Mouse (Mus musculus): ENCODE measurements around the gene Mrpl48. TPM values are rescaled to one million over a fixed set of nuclear protein-coding genes. Genes with fewer than 3 reads are reported as not detected.

The Mrpl48 gene
- polyA plus RNA-seq, 1 experiment from 2014 or later = 77.3 TPM

- H3K27me3 ChIP-seq (replicated peaks) = no peaks in the 10 kb centered on the region
- 0 out of 2 replicates have a peak, but pooled peaks cover 6% of the 10 kb centered on the region for H3K4me1 ChIP-seq
- no peak overlapping the region for H3K27ac ChIP-seq
- WGBS = 44% methylated on average over 2 of the region's 2 CpGs
- H3K36me3 ChIP-seq = peaks cover 23% of the 10 kb centered on the region
- H3K4me3 ChIP-seq (replicated peaks) = no peak overlapping the region
- no peak overlapping the region for H3K4me2 ChIP-seq
- H3K9ac ChIP-seq = no peak overlapping the region
- H3K9me3 ChIP-seq = no peaks in the 10 kb centered on the region
- no peak for ATAC-seq (ENCODE audit: insufficient read depth, low FRiP score, low read depth)
Observed at GRCm38 (mm10) chr7:100501844-100502373, 106.2 kb downstream of the Mrpl48 start.

GRCm38 (mm10) chr7:100501027-100501843, 106.9 kb downstream of the Mrpl48 start:
- Histone ChIP-seq H3K27me3 (replicated peaks) (no peaks in the 10 kb centered on the region), H3K4me2 (no peak overlapping the region), H3K9me3 (no peaks in the 10 kb centered on the region), H3K9ac (no peak overlapping the region), H3K4me1 (peaks cover 12% of the 10 kb centered on the region), H3K27ac (no peak overlapping the region), H3K4me3 (replicated peaks) (no peak overlapping the region), H3K36me3 (peaks cover 29% of the 10 kb centered on the region)
- WGBS = 63% methylated on average over 6 of the region's 6 CpGs
- no peak for ATAC-seq (ENCODE audit: insufficient read depth, low FRiP score, low read depth)

- H3K9ac ChIP-seq = no peak overlapping the region
- H3K27ac ChIP-seq = no peak overlapping the region
- WGBS = 61% methylated on average over 16 of the region's 16 CpGs
- no peak for ATAC-seq (ENCODE audit: insufficient read depth, low FRiP score, low read depth)
- peaks cover 20% of the 10 kb centered on the region for H3K4me1 ChIP-seq
- H3K27me3 ChIP-seq (replicated peaks) = no peaks in the 10 kb centered on the region
- no peak overlapping the region for H3K4me3 ChIP-seq (replicated peaks)
- H3K9me3 ChIP-seq = no peaks in the 10 kb centered on the region
- no peak overlapping the region for H3K4me2 ChIP-seq
- peaks cover 30% of the 10 kb centered on the region for H3K36me3 ChIP-seq
Observed at GRCm38 (mm10) chr7:100500276-100500977, 107.7 kb downstream of the Mrpl48 start.

GRCm38 (mm10) chr7:100499465-100499864, 108.6 kb downstream of the Mrpl48 start:
- no peak for ATAC-seq (ENCODE audit: insufficient read depth, low FRiP score, low read depth)
- H3K4me2 ChIP-seq = no peak overlapping the region
- H3K4me1 ChIP-seq = peaks cover 26% of the 10 kb centered on the region
- H3K9me3 ChIP-seq = no peaks in the 10 kb centered on the region
- H3K4me3 ChIP-seq (replicated peaks) = no peak overlapping the region
- H3K9ac ChIP-seq = no peak overlapping the region
- no peak overlapping the region for H3K27ac ChIP-seq
- H3K27me3 ChIP-seq (replicated peaks) = no peaks in the 10 kb centered on the region
- H3K36me3 ChIP-seq = peaks cover 30% of the 10 kb centered on the region

GRCm38 (mm10) chr7:100497982-100498381, 110.1 kb downstream of the Mrpl48 start:
- Histone ChIP-seq H3K9me3 (no peaks in the 10 kb centered on the region), H3K36me3 (peaks cover 30% of the 10 kb centered on the region), H3K4me1 (peaks cover 38% of the 10 kb centered on the region), H3K27me3 (replicated peaks) (no peaks in the 10 kb centered on the region), H3K4me2 (no peak overlapping the region), H3K4me3 (replicated peaks) (no peak overlapping the region), H3K9ac (no peak overlapping the region), H3K27ac (no peak overlapping the region)
- 90% methylated on average over 13 of the region's 13 CpGs for WGBS
- no peak for ATAC-seq (ENCODE audit: insufficient read depth, low FRiP score, low read depth)

DNA sequence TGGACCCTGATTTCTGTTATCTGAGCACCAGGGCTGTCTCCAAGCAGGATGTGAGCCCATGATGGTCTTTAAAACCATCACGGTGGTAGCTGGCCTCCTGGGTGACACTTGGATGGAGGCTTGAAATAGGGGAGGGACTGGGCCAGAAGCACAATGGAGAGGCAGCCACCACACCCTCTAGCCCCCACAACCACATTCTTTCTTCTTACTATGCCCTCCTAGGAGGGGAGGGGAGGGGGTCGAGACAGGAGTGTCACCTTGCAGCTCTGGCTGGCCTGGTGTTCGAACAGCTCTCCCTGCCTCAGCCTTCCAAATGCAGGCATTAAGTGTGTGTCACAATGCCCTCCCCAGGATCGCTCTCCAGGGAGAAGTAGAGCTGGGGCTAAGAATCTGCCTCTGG, 110.7 kb downstream of the Mrpl48 start:
- H3K4me1 ChIP-seq = peaks cover 40% of the 10 kb centered on the region

GRCm38 (mm10) chr7:100496791-100497190, 111.3 kb downstream of the Mrpl48 start:
- Histone ChIP-seq H3K4me1 (peaks cover 43% of the 10 kb centered on the region), H3K27ac (no peak overlapping the region), H3K27me3 (replicated peaks) (no peaks in the 10 kb centered on the region), H3K9me3 (no peaks in the 10 kb centered on the region), H3K4me2 (peak overlapping the region; percentile 96; the same call in 1 of the 2 replicates), H3K36me3 (peaks cover 30% of the 10 kb centered on the region), H3K9ac (no peak overlapping the region), H3K4me3 (replicated peaks) (peak overlapping the region; percentile 56; the same call in 1 of the 2 replicates)
- 99% methylated on average over 9 of the region's 9 CpGs for WGBS
- no peak for ATAC-seq (ENCODE audit: insufficient read depth, low FRiP score, low read depth)

More for the DNA sequence above, 110.7 kb downstream of the Mrpl48 start:
- no peak overlapping the region for H3K9ac ChIP-seq
- WGBS = 74% methylated on average over 4 of the region's 4 CpGs
- H3K4me2 ChIP-seq = no peak overlapping the region
- H3K4me3 ChIP-seq (replicated peaks) = no peak overlapping the region
- H3K27me3 ChIP-seq (replicated peaks) = no peaks in the 10 kb centered on the region
- no peaks in the 10 kb centered on the region for H3K9me3 ChIP-seq
- ATAC-seq (ENCODE audit: insufficient read depth, low FRiP score, low read depth) = no peak
- peaks cover 30% of the 10 kb centered on the region for H3K36me3 ChIP-seq
- H3K27ac ChIP-seq = no peak overlapping the region

DNA sequence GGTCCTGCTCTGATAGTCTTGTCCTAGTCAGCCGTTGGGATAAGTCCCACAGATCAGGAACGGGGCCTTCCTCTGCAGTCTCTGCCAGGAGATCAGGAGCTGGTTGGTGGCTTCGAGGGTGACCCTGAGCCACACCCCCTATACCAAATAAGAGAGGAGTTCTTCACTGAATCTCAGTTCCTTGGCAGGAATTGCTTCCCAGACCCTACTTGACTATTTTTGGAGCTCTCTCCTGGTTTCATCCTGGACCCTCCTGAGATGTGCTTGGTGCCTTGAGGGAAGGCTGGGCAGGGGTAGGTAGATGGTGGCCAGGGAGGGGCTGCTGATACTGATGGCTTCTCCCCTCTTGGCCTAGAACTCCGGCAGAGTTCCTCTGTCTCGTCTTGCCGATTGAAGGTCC, 111.7 kb downstream of the Mrpl48 start:
- no peaks in the 10 kb centered on the region for H3K9me3 ChIP-seq
- no peak overlapping the region for H3K9ac ChIP-seq
- peak overlapping the region; percentile 56; the same call in 1 of the 2 replicates for H3K4me3 ChIP-seq (replicated peaks)
- H3K27me3 ChIP-seq (replicated peaks) = no peaks in the 10 kb centered on the region
- H3K4me2 ChIP-seq = peak overlapping the region; percentile 96
- H3K4me1 ChIP-seq = peaks cover 43% of the 10 kb centered on the region
- 68% methylated on average over 6 of the region's 6 CpGs for WGBS
- peaks cover 30% of the 10 kb centered on the region for H3K36me3 ChIP-seq
- no peak for ATAC-seq (ENCODE audit: insufficient read depth, low FRiP score, low read depth)
- H3K27ac ChIP-seq = no peak overlapping the region

Other genes with a start within 250 kb of the Mrpl48 start
- gene C2cd3, start 236.1 kb downstream of the Mrpl48 start, polyA plus RNA-seq (2015; fragmentation: Nextera tagmentation; extraction: Ambion mirVana) = 17.7 and 18.5 TPM in 2 replicates
- 51.4 TPM in 2 replicates for gene Ppme1, start 236.0 kb downstream of the Mrpl48 start, polyA plus RNA-seq (2015; fragmentation: Nextera tagmentation; extraction: Ambion mirVana)
- gene Ucp3, start 135.3 kb downstream of the Mrpl48 start, polyA plus RNA-seq (2015; fragmentation: Nextera tagmentation; extraction: Ambion mirVana) = 0.05 TPM in 2 replicates
- 308 and 326 TPM in 2 replicates for gene Ucp2, start 115.0 kb downstream of the Mrpl48 start, polyA plus RNA-seq (2015; fragmentation: Nextera tagmentation; extraction: Ambion mirVana)
- 0.52 and 0.74 TPM in 2 replicates for gene Dnajb13, start 93.3 kb downstream of the Mrpl48 start, polyA plus RNA-seq (2015; fragmentation: Nextera tagmentation; extraction: Ambion mirVana)
- gene Coa4, start 71.2 kb downstream of the Mrpl48 start, polyA plus RNA-seq (2015; fragmentation: Nextera tagmentation; extraction: Ambion mirVana) = 31.5 and 32.7 TPM in 2 replicates
- gene Rab6a, start 891 bp downstream of the Mrpl48 start, polyA plus RNA-seq (2015; fragmentation: Nextera tagmentation; extraction: Ambion mirVana) = 100 and 107 TPM in 2 replicates
- gene Plekhb1, start 54.1 kb upstream of the Mrpl48 start, polyA plus RNA-seq (2015; fragmentation: Nextera tagmentation; extraction: Ambion mirVana) = 15.0 and 15.8 TPM in 2 replicates
- 33.3 and 39.0 TPM in 2 replicates for gene Fam168a, start 98.3 kb upstream of the Mrpl48 start, polyA plus RNA-seq (2015; fragmentation: Nextera tagmentation; extraction: Ambion mirVana)